Mouse (Mus musculus) layer of hippocampus, adult 2 months (tissue): ENCODE data around the gene Synpo2. TPM values are rescaled to one million over a fixed set of nuclear protein-coding genes. Genes with fewer than 3 reads are reported as not detected.

Experiments
- DNase-seq, 2 experiments: peaks; one replicate each; pipeline ENCODE4 v3.0.0; 2022; ENCODE audit warnings: low spot score in 2 of 2
- H3K27ac ChIP-seq: fragments of 200-600 bp; 2 replicates; pipeline ENCODE4 v1.8.1; 2022
- H3K4me3 ChIP-seq: fragments of 200-600 bp; 2 replicates; pipeline ENCODE4 v1.8.1; 2022; ENCODE audit warnings: mild to moderate bottlenecking
- CTCF ChIP-seq: fragments of 200-600 bp; conservative IDR thresholded peaks from 2 replicates; pipeline ENCODE4 v1.8.1; 2022; ENCODE audit warnings: antibody characterized with exemption, mild to moderate bottlenecking, moderate library complexity
- total RNA-seq, 2 experiments: library from RNA; stranded (reverse); gene quantifications; 2 replicates each; pipeline ENCODE4 v1.2.3; 2021

Gene Synpo2
- total RNA-seq, 2 experiments from 2014 or later: 3.4 to 3.7 TPM

DNA sequence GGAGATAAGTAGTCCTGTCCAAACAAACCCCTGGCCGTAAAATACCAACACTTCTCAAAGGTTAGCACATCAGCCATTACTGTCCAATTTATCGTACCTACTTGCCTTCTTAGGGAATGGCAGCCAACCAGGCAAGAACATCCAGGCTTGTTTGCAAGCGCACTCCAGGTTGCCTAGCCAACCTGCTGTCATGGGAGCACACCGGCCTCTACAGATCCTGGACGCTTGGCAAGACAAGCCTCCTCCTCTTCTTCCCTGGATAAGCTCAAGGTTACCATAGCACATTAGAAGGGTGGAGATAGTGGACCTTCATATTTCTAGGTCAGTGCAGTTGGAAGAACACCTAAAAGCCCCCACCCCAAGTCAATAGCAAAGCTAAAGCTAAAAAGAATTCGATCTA is 45.6 kb downstream of the Synpo2 start:
- no peak for TF ChIP-seq CTCF
- no peak overlapping the region for H3K27ac ChIP-seq
- DNase-seq: no peak

DNA sequence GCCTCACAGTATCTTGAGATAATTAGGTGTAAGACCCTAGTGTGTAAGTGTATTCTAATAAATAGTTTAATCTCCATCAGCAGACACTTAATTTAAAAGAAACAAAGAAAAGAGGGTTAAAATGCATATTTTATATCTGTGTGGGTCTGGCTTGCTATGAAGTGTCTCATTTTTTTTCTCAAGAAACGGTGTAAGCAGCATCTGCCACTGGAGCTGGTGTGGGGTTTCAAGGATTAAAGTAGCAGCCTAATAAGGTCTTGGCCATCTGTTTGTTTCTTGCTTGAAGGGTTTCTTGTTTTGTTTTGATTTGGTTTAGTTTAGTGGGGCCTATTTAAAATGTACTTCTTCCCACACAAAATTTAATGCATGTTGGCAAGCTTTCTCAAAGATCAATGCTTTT is 46.1 kb downstream of the Synpo2 start:
- DNase-seq: no peak
- H3K4me3 ChIP-seq: no peak overlapping the region
- TF ChIP-seq CTCF: no peak
- H3K27ac ChIP-seq: no peak overlapping the region

More for the DNA sequence above, 45.6 kb downstream of the Synpo2 start:
- H3K4me3 ChIP-seq: no peak overlapping the region

DNA sequence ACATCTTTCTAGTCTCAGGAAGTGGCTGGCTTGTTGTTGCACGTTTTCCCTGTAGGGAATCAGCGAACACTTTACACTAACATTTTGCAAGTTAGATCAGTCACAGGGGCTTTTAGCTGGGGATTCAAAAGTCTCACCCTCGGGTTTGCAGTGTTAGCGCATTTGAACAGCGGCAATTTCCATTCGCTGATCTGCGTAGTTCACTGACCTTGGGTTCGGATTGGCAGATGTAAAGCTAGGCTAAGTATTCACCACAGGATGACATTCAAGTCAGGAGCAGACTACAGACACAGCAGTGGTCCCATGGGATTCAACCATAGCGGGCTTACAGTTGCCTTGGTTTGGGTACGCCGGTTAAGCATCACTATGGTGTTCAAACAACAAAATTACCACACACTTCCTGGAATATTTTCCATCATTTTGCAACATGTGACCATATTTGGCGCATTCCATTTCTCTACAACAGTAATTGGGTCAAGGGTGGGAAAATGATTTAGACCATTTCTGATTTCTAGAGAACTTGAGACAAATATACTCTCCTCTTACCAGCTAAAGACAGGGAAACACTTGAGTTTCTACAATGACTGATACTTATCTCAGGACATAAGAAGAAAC is 47.2 kb downstream of the Synpo2 start:
- no peak overlapping the region for H3K27ac ChIP-seq
- no peak for TF ChIP-seq CTCF
- H3K4me3 ChIP-seq: no peak overlapping the region
- no peak for DNase-seq

DNA sequence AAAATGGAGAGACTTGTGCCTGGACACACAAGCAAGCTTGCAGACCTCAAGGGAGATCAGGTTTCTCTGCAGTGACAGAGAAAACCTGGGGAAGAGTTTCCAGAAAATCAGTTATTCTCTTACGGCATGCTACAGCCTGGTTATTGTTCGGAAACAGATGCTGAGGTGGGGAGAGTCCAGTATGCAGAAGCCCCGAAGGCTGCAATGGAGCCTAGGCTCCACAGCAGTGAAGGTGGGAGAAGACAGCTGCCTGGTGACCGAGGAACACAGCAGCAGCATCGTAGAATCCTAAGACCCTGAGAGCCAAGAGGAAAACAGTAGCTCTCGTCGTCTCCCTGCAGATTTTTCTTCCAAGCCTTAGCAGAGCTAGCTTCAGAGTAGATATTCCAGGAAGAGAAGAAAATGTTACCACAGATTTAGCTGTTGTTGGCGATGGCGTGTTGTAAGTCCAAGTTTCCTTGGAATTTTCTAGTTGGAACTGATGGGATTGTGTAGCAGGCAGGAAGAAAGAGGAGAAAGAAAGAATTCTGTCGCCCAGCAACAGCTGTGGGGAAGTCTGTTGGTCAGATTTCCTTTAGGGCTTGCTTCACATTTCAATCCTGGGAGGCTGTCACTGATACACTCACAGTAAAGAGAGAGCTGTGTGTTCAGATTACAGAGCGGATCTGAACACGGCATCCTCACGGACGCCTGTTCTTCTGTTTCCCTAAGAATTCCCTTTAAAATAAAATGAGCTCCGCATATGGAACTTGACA is 48.4 kb downstream of the Synpo2 start:
- no peak overlapping the region for H3K27ac ChIP-seq
- H3K4me3 ChIP-seq: no peak overlapping the region
- TF ChIP-seq CTCF: no peak
- DNase-seq: no peak

DNA sequence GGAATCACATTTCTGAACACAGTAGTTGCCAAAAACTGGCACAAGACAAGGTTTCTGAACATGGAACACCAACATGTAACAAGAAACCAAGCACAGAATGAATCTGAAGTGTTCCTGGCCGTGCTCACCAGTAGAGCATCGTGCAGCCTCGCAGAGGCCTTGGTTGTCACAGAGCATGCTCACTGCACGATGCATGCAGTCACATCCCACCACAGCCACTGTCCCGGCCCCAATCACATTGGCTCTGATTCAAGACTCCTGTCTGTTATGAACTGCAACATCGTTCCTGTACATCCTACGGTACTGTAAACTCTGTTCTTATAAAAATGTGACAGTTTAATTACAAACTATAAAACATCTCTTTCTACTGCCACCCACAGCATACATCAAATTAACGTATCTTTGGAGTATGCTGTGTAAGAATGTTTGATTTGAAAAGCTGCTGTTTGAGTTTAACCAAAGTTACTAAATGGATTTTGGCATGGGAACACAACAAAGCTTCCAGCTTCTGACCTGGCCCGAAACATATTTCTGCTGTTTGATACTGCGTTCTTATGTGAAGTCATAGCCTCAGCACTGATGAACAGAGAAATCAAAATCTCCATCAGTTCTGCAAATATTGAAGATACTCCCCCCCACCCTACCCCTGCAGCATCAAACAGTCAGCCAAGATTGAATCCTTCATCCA is 50.6 kb downstream of the Synpo2 start:
- no peak for DNase-seq

DNA sequence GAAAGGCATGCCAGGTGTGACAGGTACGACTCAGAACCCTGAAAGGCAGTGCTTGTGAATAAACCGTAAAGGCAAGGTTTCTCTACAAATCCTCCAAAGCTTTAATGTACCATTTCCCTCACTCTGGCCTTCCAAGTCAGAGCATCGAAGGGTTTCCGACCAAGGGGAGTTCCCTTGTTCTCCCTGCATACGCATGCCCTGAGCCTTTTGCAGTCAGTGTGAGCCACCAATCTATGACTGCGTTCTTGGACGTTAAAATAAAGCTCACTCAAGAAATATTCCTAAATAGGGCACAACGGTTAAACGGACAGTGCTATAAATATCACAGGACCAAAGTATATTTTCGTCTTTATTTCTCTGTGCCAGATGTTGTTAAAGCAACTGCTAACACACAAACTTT is 51.7 kb downstream of the Synpo2 start:
- Histone ChIP-seq H3K4me3 (no peak overlapping the region), H3K27ac (no peak overlapping the region)
- TF ChIP-seq CTCF: no peak
- no peak for DNase-seq

More for the DNA sequence above, 50.6 kb downstream of the Synpo2 start:
- Histone ChIP-seq H3K4me3 (no peak overlapping the region), H3K27ac (no peak overlapping the region)
- no peak for TF ChIP-seq CTCF

DNA sequence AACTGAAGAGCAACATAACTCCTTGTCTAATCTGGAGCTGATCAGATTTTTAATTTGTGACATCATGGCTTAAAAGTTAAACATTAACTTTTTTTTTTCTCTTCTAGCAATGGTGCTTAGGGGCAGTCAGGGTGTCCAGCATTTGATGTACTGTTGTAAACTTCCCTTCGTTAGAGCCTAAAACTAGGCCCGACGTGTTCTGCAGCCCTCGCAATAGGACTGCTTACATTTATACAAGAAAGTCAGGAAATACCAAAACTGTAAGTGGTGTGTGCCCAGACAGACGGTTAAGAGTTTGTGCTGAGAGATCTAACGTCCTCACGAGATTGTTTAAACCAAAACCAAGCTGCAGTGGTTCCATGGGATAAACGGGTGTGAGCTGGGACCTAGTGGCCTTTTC is 56.4 kb downstream of the Synpo2 start:
- no peak overlapping the region for H3K27ac ChIP-seq
- no peak for DNase-seq
- no peak overlapping the region for H3K4me3 ChIP-seq
- no peak for TF ChIP-seq CTCF

DNA sequence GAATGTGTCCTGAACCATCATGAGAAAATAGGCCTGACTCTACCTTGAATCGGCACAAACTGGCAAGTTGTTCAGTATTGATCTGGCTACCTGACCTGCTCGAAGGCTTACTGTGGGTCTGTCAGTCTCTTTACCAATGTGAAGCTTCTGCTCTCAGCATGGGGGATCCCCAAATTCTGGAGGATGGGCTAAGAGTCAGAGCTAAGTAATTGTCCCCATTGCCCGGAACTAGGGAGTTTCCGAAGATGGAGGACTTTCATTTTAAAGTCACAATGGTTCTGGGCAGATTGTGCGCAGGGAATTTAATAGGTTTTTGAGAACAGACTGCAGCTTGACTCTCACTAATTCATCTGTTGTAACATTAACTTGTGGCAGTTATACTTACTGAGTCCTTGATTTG is 56.9 kb downstream of the Synpo2 start:
- no peak overlapping the region for H3K4me3 ChIP-seq
- DNase-seq: no peak
- H3K27ac ChIP-seq: no peak overlapping the region
- no peak for TF ChIP-seq CTCF

DNA sequence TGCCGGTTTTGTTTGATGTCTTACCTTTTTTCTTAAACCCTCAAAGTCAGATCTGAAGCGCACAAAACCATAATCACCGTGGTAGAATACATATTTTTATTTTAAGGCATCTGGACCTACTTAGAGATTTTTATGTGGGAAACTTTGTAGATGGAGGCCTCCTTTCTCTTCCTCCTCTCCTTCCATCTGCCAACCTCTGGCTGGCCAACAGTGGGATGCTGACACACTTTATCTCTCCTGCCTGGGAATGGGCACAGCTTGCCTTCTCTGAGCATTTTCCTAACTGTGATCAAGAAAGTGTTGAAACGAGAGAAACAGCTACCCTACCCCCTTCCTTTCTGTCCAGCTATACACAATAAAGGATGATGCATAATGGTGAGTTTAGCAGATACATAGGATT is 57.5 kb downstream of the Synpo2 start:
- Histone ChIP-seq H3K4me3 (no peak overlapping the region), H3K27ac (no peak overlapping the region)
- TF ChIP-seq CTCF: no peak
- DNase-seq: no peak

DNA sequence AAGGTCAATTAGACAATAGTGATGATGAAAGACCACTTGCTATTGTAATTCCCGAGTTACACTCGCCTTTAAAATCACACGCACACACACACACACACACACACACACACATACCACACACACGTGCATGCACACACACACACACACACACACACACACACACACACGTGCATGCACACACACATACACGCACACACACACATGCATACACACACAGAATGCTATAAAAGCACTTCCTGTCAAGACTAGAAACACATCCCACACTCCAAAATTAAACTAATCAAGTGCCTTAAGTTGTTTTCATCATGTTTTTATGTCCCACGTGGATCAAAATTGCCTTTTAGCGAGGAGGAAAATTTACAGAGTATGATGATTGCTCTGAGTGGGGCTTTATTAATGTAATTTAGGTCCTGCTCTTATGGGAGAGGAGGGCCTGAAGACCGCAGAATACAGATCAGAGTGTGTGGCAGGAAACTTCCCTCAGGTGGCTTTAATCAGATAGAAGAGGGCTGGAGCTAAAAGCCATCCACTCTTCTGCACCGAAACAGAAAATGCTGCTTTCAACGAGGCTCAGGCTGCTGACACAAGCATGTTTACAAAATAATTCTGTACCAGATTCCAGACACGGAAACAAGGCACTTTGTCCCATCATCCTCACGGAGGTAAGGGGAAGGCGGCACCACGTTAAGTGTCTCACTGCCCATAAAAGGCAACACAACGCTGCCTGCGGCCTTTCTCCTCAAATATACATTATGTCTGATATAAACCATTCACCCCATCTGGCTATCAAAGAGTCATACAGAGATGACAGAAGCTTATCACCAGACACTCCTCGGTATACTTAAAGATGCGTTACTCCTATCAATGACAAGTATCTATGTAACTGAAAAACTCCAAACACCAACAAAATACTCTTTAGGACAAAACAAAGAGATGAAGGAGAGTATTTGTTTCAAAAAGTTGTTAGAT is 59.3 kb downstream of the Synpo2 start:
- H3K27ac ChIP-seq: no peak overlapping the region
- no peak overlapping the region for H3K4me3 ChIP-seq
- no peak for DNase-seq
- TF ChIP-seq CTCF: no peak

DNA sequence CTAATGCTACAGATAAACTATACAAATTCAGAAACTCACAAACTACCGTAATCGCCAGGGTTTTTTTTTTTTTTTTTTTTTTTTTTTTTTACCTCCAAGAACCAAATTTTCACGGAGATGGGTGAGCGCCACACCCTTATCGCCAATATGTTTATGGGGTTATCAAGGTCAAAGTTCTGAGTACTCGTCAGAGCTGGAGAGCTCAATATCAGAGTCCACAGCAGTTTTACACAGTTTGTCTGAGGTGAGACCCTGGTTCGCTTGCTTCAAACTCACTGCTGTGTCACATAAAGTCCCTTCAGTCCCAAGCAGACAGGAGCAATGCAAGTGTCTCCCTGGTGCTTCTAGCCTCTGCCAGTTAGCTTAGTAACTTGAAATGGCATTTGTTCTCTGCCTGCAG is 60.8 kb downstream of the Synpo2 start:
- Histone ChIP-seq H3K27ac (no peak overlapping the region), H3K4me3 (no peak overlapping the region)
- no peak for TF ChIP-seq CTCF
- no peak for DNase-seq

DNA sequence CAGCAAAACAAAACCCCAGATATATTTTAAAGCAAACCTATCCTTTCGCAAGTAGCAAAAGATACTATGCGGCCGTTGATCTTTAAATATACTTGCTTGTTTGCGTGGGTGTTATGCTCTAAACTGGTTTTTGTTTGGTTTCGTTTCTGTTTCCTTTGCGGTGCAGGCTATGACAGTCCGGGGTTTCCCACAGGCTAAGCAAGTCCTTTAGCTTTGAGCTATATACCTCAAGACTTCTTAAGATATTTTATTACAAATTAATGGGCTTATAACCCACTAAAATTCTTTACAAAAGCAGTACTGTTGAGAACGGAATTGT is 61.6 kb downstream of the Synpo2 start:
- Histone ChIP-seq H3K4me3 (no peak overlapping the region), H3K27ac (no peak overlapping the region)
- DNase-seq: no peak
- TF ChIP-seq CTCF: no peak
